Comparison of ENCODE assay signal across 8 mouse cellular contexts in genomic region chr1:171034201-171034600, GRCm38 (mm10). TPM values are rescaled to one million over a fixed set of nuclear protein-coding genes. Genes with fewer than 3 reads are reported as not detected.
DNase-seq lines count a peak whose midpoint lies in the region; ATAC-seq and TF ChIP-seq lines count a peak whose summit lies in the region.

No protein-coding gene starts in this region.

- no peak for TF ChIP-seq RAD21 in MEL (IDR thresholded peaks at IDR 0.05; ENCODE audit: low read depth, low read length)

- H3K4me3 ChIP-seq in kidney, adult 2 months (ENCODE audit: insufficient read depth, low read depth, low read length): no peak overlapping the region
- peak overlapping the region; percentile 48 to 66 for H3K4me3 ChIP-seq in MEL (ENCODE audit: control insufficient read depth in 1 of 2, insufficient read depth in 1 of 2, low read depth in 2 of 2, low read length in 2 of 2)
- H3K4me3 ChIP-seq in forebrain, embryonic 14.5 days (ENCODE audit: low read depth, low read length): peak overlapping the region; percentile 52
- H3K4me3 ChIP-seq in macrophage (ENCODE audit: inconsistent target): peak overlapping the region; percentile 44; the same call in 1 of the 2 replicates

- TF ChIP-seq POLR2A in kidney, adult 2 months (IDR thresholded peaks at IDR 0.05; ENCODE audit: low read depth, low read length): no peak
- TF ChIP-seq POLR2A in MEL (IDR thresholded peaks at IDR 0.05; ENCODE audit: control insufficient read depth in 1 of 2, insufficient read depth in 1 of 2, low read depth in 1 of 2, low read length in 2 of 2, poor library complexity in 1 of 2): no peak

- H3K27me3 ChIP-seq in kidney, adult 2 months (replicated peaks; ENCODE audit: control insufficient read depth, insufficient read depth, low read length): no peaks in the 10 kb centered on the region
- no peaks in the 10 kb centered on the region for H3K27me3 ChIP-seq in MEL (ENCODE audit: control insufficient read depth in 1 of 2, insufficient read depth in 2 of 2, low read length in 2 of 2)
- H3K27me3 ChIP-seq in forebrain, embryonic 14.5 days (replicated peaks; ENCODE audit: control insufficient read depth, insufficient read depth, low read length): peaks cover 10% of the 10 kb centered on the region

- no peak overlapping the region for H3K27ac ChIP-seq in kidney, adult 2 months (ENCODE audit: insufficient read depth, low read depth, low read length)
- H3K27ac ChIP-seq in MEL (ENCODE audit: control insufficient read depth, low read depth, low read length): no peak overlapping the region; the same call in 1 of the 2 replicates
- H3K27ac ChIP-seq in forebrain, embryonic 14.5 days (ENCODE audit: low read depth, low read length): no peak overlapping the region
- H3K27ac ChIP-seq in macrophage: no peak overlapping the region

- H3K79me2 ChIP-seq in MEL (ENCODE audit: control insufficient read depth, insufficient read depth, low read length, poor library complexity) (no peaks in the 10 kb centered on the region; the same call in 1 of the 2 replicates), macrophage (ENCODE audit: inconsistent target) (no peaks in the 10 kb centered on the region)

- DNase-seq in kidney, adult 2 months: peak; percentile 14
- DNase-seq in kidney, adult 18-20 months: no peak
- peak; percentile 90 for DNase-seq in MEL (ENCODE audit: low read depth, low spot score)
- DNase-seq in forebrain, embryonic 14.5 days (ENCODE audit: low spot score): peak; percentile 71
- no peak for DNase-seq in adrenal gland, adult 8-10 months
- no peak for DNase-seq in adrenal gland, postnatal 14 days
- no peak for DNase-seq in testis, postnatal 10 days (ENCODE audit: low spot score)

- TF ChIP-seq EP300 in MEL (IDR thresholded peaks at IDR 0.05; ENCODE audit: low read depth in 1 of 2, low read length in 2 of 2): no peak

- peak overlapping the region; percentile 69 for H3K4me2 ChIP-seq in forebrain, embryonic 14.5 days (ENCODE audit: low read length)

- no peaks in the 10 kb centered on the region for H3K9me3 ChIP-seq in MEL (replicated peaks; ENCODE audit: insufficient read depth, low read length)
- H3K9me3 ChIP-seq in forebrain, embryonic 14.5 days (replicated peaks; ENCODE audit: control insufficient read depth, low read length): no peaks in the 10 kb centered on the region

- TF ChIP-seq CTCF in kidney, adult 2 months (conservative IDR thresholded peaks at IDR 0.05; ENCODE audit: insufficient read depth, insufficient read length, low read depth, low read length): no peak
- TF ChIP-seq CTCF in MEL (IDR thresholded peaks at IDR 0.05 in 2 of 3, conservative IDR thresholded peaks at IDR 0.05 in 1 of 3; ENCODE audit: control insufficient read depth in 1 of 3, insufficient read depth in 1 of 3, low read depth in 2 of 3, low read length in 3 of 3, poor library complexity in 1 of 3, severe bottlenecking in 1 of 3): no peak

- H3K4me1 ChIP-seq in kidney, adult 2 months (ENCODE audit: control insufficient read depth, insufficient read depth, low read length): peaks cover 3% of the 10 kb centered on the region; the same call in 1 of the 2 replicates
- peaks cover 0 to 3% of the 10 kb centered on the region in 2 experiments; a peak in 1 of 4 replicates for H3K4me1 ChIP-seq in MEL (ENCODE audit: control insufficient read depth in 1 of 2, insufficient read depth in 2 of 2, low read length in 2 of 2)
- H3K4me1 ChIP-seq in forebrain, embryonic 14.5 days (ENCODE audit: control insufficient read depth, insufficient read depth, low read length): peaks cover 7% of the 10 kb centered on the region; the same call in 1 of the 2 replicates

- WGBS in kidney, adult 2 months: 33% methylated on average over 11 of the region's 11 CpGs
- 3% methylated on average over 11 of the region's 11 CpGs for WGBS in forebrain, embryonic 14.5 days
- WGBS in macrophage (ENCODE audit: missing documents): 38% methylated on average over 11 of the region's 11 CpGs

- peak overlapping the region; percentile 59 for H3K9ac ChIP-seq in MEL (ENCODE audit: control insufficient read depth, low read depth, low read length, poor library complexity, severe bottlenecking)
- peak overlapping the region; percentile 54 for H3K9ac ChIP-seq in forebrain, embryonic 14.5 days (ENCODE audit: low read length)

- no peak for ATAC-seq in forebrain, embryonic 14.5 days

- no peaks in the 10 kb centered on the region for H3K36me3 ChIP-seq in kidney, adult 2 months (ENCODE audit: control insufficient read depth, insufficient read depth, low read length)
- H3K36me3 ChIP-seq in MEL (ENCODE audit: control insufficient read depth in 1 of 2, insufficient read depth in 2 of 2, low read length in 2 of 2) (peaks cover 0 to 14% of the 10 kb centered on the region in 2 experiments; a peak in 2 of 4 replicates), macrophage (ENCODE audit: inconsistent target) (peaks cover 11% of the 10 kb centered on the region)
- no peaks in the 10 kb centered on the region for H3K36me3 ChIP-seq in forebrain, embryonic 14.5 days (ENCODE audit: control insufficient read depth, insufficient read depth, low read length)

TF ChIP-seq in MEL, 35 proteins besides CTCF, POLR2A, EP300 and RAD21:
- TF ChIP-seq MXI1 (IDR thresholded peaks at IDR 0.05; ENCODE audit: low read depth, low read length) (no peak), ZKSCAN1 (IDR thresholded peaks at IDR 0.05; ENCODE audit: low read depth, low read length) (no peak), ELF1 (IDR thresholded peaks at IDR 0.05; ENCODE audit: low read depth, low read length) (no peak), USF2 (IDR thresholded peaks at IDR 0.05; ENCODE audit: borderline replicate concordance in 1 of 2, insufficient read depth in 1 of 2, low read depth in 1 of 2, low read length in 2 of 2) (no peak), NRF1 (IDR thresholded peaks at IDR 0.05; ENCODE audit: insufficient read depth, low read depth, low read length, poor library complexity, severe bottlenecking) (no peak), GABPA (IDR thresholded peaks at IDR 0.05; ENCODE audit: low read depth, low read length) (no peak)

RNA-seq across cellular contexts. Expression of gene Fcgr4, which starts 15.5 kb away (rescaled TPM):
- 3.3 and 3.7 TPM in 2 replicates for polyA plus RNA-seq in kidney, adult 2 months (2012; rRNA removed)
- not detected in 2 replicates for total RNA-seq in MEL (2012; rRNA removed)
- polyA plus RNA-seq in MEL (2012; ENCODE audit: insufficient read depth in 1 of 2, insufficient read length in 2 of 2, low read depth in 1 of 2, low replicate concordance in 2 of 2, missing spikeins in 1 of 2) (not detected), macrophage (2018) (192 to 337 TPM (median 269 TPM) in 3 replicates)
- 0.41 and 0.50 TPM in 2 replicates for polyA plus RNA-seq in forebrain, embryonic 14.5 days (2014; fragmentation: Nextera tagmentation; extraction: Ambion mirVana)
- total RNA-seq in macrophage (2018; cell fraction: chromatin; rRNA removed): 10 to 100 TPM in 18 of 26 experiments, 1 to 10 TPM in 8; 2.8 to 51.5 (median 15.7) TPM
- 100 to 1,000 TPM; 164 to 540 (median 249) TPM for total RNA-seq in macrophage (2018; cell fraction: cytosol; rRNA removed)
- 100 to 1,000 TPM in 12 of 26 experiments, 10 to 100 TPM in 14; 45.3 to 292 (median 97.1) TPM for total RNA-seq in macrophage (2018; cell fraction: nucleus; rRNA removed)
- total RNA-seq in adrenal gland, adult 8-10 months (2022): 1 to 10 TPM; 4.1 to 7.5 (median 6.1) TPM
- 0.49 and 0.89 TPM in 2 replicates for total RNA-seq in adrenal gland, postnatal 14 days (2021)

RNA-seq across cellular contexts. Expression of gene Fcgr3, which starts 30.5 kb away (rescaled TPM):
- 4.8 and 6.4 TPM in 2 replicates for polyA plus RNA-seq in kidney, adult 2 months (2012; rRNA removed)
- 0.39 and 0.62 TPM in 2 replicates for total RNA-seq in MEL (2012; rRNA removed)
- polyA plus RNA-seq in MEL (2012; ENCODE audit: insufficient read depth in 1 of 2, insufficient read length in 2 of 2, low read depth in 1 of 2, low replicate concordance in 2 of 2, missing spikeins in 1 of 2) (1 to 10 TPM in 1 of 2 experiments, not detected in 1; 6.1 TPM), macrophage (2018) (921 to 1,206 TPM (median 1,155 TPM) in 3 replicates)
- polyA plus RNA-seq in forebrain, embryonic 14.5 days (2014; fragmentation: Nextera tagmentation; extraction: Ambion mirVana): 8.3 and 11.5 TPM in 2 replicates
- total RNA-seq in macrophage (2018; cell fraction: chromatin; rRNA removed): 100 to 1,000 TPM in 2 of 26 experiments, 10 to 100 TPM in 24; 11.2 to 126 (median 31.3) TPM
- total RNA-seq in macrophage (2018; cell fraction: cytosol; rRNA removed): 1,000 to 10,000 TPM in 1 of 26 experiments, 100 to 1,000 TPM in 25; 241 to 1,033 (median 488) TPM
- 100 to 1,000 TPM in 22 of 26 experiments, 10 to 100 TPM in 4; 68.5 to 379 (median 158) TPM for total RNA-seq in macrophage (2018; cell fraction: nucleus; rRNA removed)
- 10 to 100 TPM; 11.4 to 29.7 (median 23.1) TPM for total RNA-seq in adrenal gland, adult 8-10 months (2022)
- total RNA-seq in adrenal gland, postnatal 14 days (2021): 8.1 and 10.3 TPM in 2 replicates

RNA-seq across cellular contexts. Expression of gene Fcgr2b, which starts 57.9 kb away (rescaled TPM):
- polyA plus RNA-seq in kidney, adult 2 months (2012; rRNA removed): 61.7 and 64.6 TPM in 2 replicates
- 4.7 and 6.4 TPM in 2 replicates for total RNA-seq in MEL (2012; rRNA removed)
- polyA plus RNA-seq in MEL (2012; ENCODE audit: insufficient read depth in 1 of 2, insufficient read length in 2 of 2, low read depth in 1 of 2, low replicate concordance in 2 of 2, missing spikeins in 1 of 2) (1 to 10 TPM in 1 of 2 experiments, not detected in 1; 8.2 TPM), macrophage (2018) (372 to 843 TPM (median 791 TPM) in 3 replicates)
- 0.52 and 1.5 TPM in 2 replicates for polyA plus RNA-seq in forebrain, embryonic 14.5 days (2014; fragmentation: Nextera tagmentation; extraction: Ambion mirVana)
- total RNA-seq in macrophage (2018; cell fraction: chromatin; rRNA removed): 1,000 to 10,000 TPM in 14 of 26 experiments, 100 to 1,000 TPM in 12; 552 to 2,008 (median 1,011) TPM
- total RNA-seq in macrophage (2018; cell fraction: cytosol; rRNA removed): 100 to 1,000 TPM; 224 to 730 (median 474) TPM
- 1,000 to 10,000 TPM in 21 of 26 experiments, 100 to 1,000 TPM in 5; 780 to 1,818 (median 1,207) TPM for total RNA-seq in macrophage (2018; cell fraction: nucleus; rRNA removed)
- total RNA-seq in adrenal gland, adult 8-10 months (2022): 10 to 100 TPM in 3 of 4 experiments, 1 to 10 TPM in 1; 6.4 to 15.5 (median 12.2) TPM
- 7.9 and 9.2 TPM in 2 replicates for total RNA-seq in adrenal gland, postnatal 14 days (2021)

Comparison
In these comparisons a context has a peak if more than half of its experiments do, and no peak if none do; other contexts are left out.
1. DNase-seq: peak in kidney, adult 2 months (single experiment), MEL (single experiment) and forebrain, embryonic 14.5 days (single experiment); none in kidney, adult 18-20 months (single experiment), adrenal gland, adult 8-10 months (single experiment), adrenal gland, postnatal 14 days (single experiment) and testis, postnatal 10 days (single experiment).
2. RNA of gene Fcgr4, which starts 15.5 kb away (polyA plus RNA-seq): 192 to 337 TPM in macrophage; 3.3 to 3.7 TPM in kidney, adult 2 months, 0.41 to 0.50 TPM in forebrain, embryonic 14.5 days and not detected in MEL; every median in the first group is over 10 times any median in the second.
3. RNA of gene Fcgr3, which starts 30.5 kb away (polyA plus RNA-seq): 921 to 1,206 TPM in macrophage; 8.3 to 11.5 TPM in forebrain, embryonic 14.5 days, 4.8 to 6.4 TPM in kidney, adult 2 months and 6.1 TPM in MEL; every median in the first group is over 10 times any median in the second.